Mouse (Mus musculus) ES-Bruce4 (cell line): ENCODE measurements around the gene Ndufs2.

Experiments used
- CTCF ChIP-seq: IDR thresholded peaks from one replicate; pipeline ENCODE4 v1.8.1; 2011; ENCODE audit warnings: low read depth, low read length
- EP300 ChIP-seq: IDR thresholded peaks from 2 replicates; pipeline ENCODE4 v1.6.1; 2011; ENCODE audit warnings: low read depth, low read length; ENCODE audit not compliant: insufficient read depth
- POLR2A ChIP-seq: IDR thresholded peaks from one replicate; pipeline ENCODE4 v1.8.1; 2011; ENCODE audit warnings: low read length; ENCODE audit not compliant: insufficient read depth

- TF ChIP-seq EP300 (no peak), POLR2A (no peak), CTCF (no peak)
These were observed 47.0 kb upstream of the Ndufs2 start for GRCm38 (mm10) chr1:171298226-171298625.
